Mouse (Mus musculus): Measurements from ENCODE around the gene Stpg2. TPM values are rescaled to one million over a fixed set of nuclear protein-coding genes. Genes with fewer than 3 reads are reported as not detected.

Gene Stpg2
- polyA plus RNA-seq, 1 experiment from 2014 or later: 0.09 TPM

- H3K4me3 ChIP-seq (ENCODE audit: low read depth, low read length): no peak overlapping the region
- 90% methylated on average over 2 of the region's 2 CpGs for WGBS
- DNase-seq (ENCODE audit: low spot score) (no peak), ATAC-seq (ENCODE audit: low FRiP score) (no peak)
- H3K9ac ChIP-seq (ENCODE audit: low read depth, low read length): no peak overlapping the region
- no peaks in the 10 kb centered on the region for H3K4me1 ChIP-seq (replicated peaks; ENCODE audit: control insufficient read depth, insufficient read depth, low read length)
- H3K27me3 ChIP-seq (ENCODE audit: control insufficient read depth, insufficient read depth, low read length): no peaks in the 10 kb centered on the region
- H3K27ac ChIP-seq (ENCODE audit: low read depth, low read length): no peak overlapping the region
- no peaks in the 10 kb centered on the region for H3K9me3 ChIP-seq (ENCODE audit: control insufficient read depth, low read length)
- H3K36me3 ChIP-seq (ENCODE audit: control insufficient read depth, insufficient read depth, low read length): no peaks in the 10 kb centered on the region
- H3K4me2 ChIP-seq (replicated peaks; ENCODE audit: low read depth, low read length): no peak overlapping the region
These were observed 106.2 kb downstream of the Stpg2 start for GRCm38 (mm10) chr3:139311721-139312120.

- DNase-seq (ENCODE audit: low spot score) (no peak), ATAC-seq (ENCODE audit: low FRiP score) (no peak)
- Histone ChIP-seq H3K36me3 (ENCODE audit: control insufficient read depth, insufficient read depth, low read length) (no peaks in the 10 kb centered on the region), H3K4me2 (replicated peaks; ENCODE audit: low read depth, low read length) (no peak overlapping the region), H3K9me3 (ENCODE audit: control insufficient read depth, low read length) (no peaks in the 10 kb centered on the region), H3K4me1 (replicated peaks; ENCODE audit: control insufficient read depth, insufficient read depth, low read length) (no peaks in the 10 kb centered on the region), H3K4me3 (ENCODE audit: low read depth, low read length) (no peak overlapping the region), H3K9ac (ENCODE audit: low read depth, low read length) (no peak overlapping the region), H3K27me3 (ENCODE audit: control insufficient read depth, insufficient read depth, low read length) (no peaks in the 10 kb centered on the region), H3K27ac (ENCODE audit: low read depth, low read length) (no peak overlapping the region)
- WGBS: 93% methylated on average over 3 of the region's 3 CpGs
These were observed 175.0 kb downstream of the Stpg2 start for GRCm38 (mm10) chr3:139380494-139380893.

DNA sequence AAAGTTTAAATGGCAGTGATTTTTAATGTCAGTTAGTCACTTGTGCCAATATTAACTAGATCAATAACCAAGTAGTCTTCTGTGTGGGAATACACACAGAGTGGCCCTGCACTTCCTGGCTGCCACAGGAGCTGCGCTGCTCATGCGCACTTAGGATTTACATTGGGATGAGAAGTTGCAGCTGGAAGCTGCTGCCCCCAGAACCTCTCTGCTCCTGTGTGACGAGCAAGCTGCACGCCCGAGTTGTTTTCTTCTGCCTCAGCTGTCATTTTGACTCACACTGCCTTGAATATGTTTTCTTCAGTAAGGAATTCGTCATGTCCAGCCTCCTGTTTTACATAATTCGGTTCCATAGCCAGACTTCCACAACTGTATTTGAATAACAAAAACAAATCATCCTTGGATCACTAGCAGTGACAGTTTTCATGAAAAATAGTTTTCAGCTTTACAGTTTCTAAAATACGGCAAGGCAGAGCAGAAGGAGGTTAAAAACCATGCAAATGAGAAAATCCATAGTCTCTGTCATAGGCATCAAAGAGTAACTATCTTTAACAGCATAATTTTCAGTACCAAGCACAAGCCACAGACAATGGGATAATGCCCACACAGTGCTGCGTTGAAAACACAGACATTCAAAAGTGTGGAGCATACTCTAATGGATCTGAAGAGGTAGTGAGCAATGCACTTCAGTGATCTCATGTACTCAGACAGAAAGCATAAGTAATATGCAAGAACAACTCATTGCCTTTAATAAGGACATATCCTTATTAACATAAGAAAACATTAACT is 191.8 kb downstream of the Stpg2 start:
- Histone ChIP-seq H3K4me1 (replicated peaks; ENCODE audit: control insufficient read depth, insufficient read depth, low read length) (0 out of 2 replicates have a peak, but pooled peaks cover 2% of the 10 kb centered on the region), H3K4me2 (replicated peaks; ENCODE audit: low read depth, low read length) (no peak overlapping the region), H3K9ac (ENCODE audit: low read depth, low read length) (no peak overlapping the region), H3K9me3 (ENCODE audit: control insufficient read depth, low read length) (no peaks in the 10 kb centered on the region), H3K36me3 (ENCODE audit: control insufficient read depth, insufficient read depth, low read length) (no peaks in the 10 kb centered on the region), H3K27me3 (ENCODE audit: control insufficient read depth, insufficient read depth, low read length) (no peaks in the 10 kb centered on the region), H3K4me3 (ENCODE audit: low read depth, low read length) (no peak overlapping the region), H3K27ac (ENCODE audit: low read depth, low read length) (no peak overlapping the region)
- peak; percentile 88 for ATAC-seq (ENCODE audit: low FRiP score)
- DNase-seq (ENCODE audit: low spot score): peak; percentile 22
- WGBS: 54% methylated on average over 9 of the region's 9 CpGs

DNA sequence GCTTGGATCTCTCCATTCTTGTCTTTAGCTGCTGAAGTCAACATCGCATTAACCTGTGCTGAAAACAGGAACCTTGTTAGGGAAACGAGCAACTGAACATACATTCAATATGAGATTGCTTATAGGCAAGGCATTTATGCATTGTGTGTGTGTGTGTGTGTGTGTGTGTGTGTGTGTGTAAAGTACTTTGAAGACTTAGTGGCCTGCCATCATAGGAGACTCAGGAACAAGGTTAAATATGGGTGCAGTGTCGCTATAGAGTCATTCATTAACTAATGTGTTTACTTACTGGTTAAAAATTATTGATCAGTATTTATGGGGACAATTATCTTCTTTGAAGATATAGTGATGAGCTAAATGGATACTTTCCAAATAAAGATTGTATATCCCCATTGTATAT is 199.2 kb downstream of the Stpg2 start:
- Histone ChIP-seq H3K4me1 (replicated peaks; ENCODE audit: control insufficient read depth, insufficient read depth, low read length) (no peaks in the 10 kb centered on the region), H3K4me3 (ENCODE audit: low read depth, low read length) (no peak overlapping the region), H3K9me3 (ENCODE audit: control insufficient read depth, low read length) (no peaks in the 10 kb centered on the region), H3K27me3 (ENCODE audit: control insufficient read depth, insufficient read depth, low read length) (no peaks in the 10 kb centered on the region), H3K27ac (ENCODE audit: low read depth, low read length) (no peak overlapping the region), H3K4me2 (replicated peaks; ENCODE audit: low read depth, low read length) (no peak overlapping the region), H3K9ac (ENCODE audit: low read depth, low read length) (no peak overlapping the region), H3K36me3 (ENCODE audit: control insufficient read depth, insufficient read depth, low read length) (no peaks in the 10 kb centered on the region)
- 92% methylated on average over 3 of the region's 3 CpGs for WGBS
- no peak for DNase-seq (ENCODE audit: low spot score)
- ATAC-seq (ENCODE audit: low FRiP score): no peak

DNA sequence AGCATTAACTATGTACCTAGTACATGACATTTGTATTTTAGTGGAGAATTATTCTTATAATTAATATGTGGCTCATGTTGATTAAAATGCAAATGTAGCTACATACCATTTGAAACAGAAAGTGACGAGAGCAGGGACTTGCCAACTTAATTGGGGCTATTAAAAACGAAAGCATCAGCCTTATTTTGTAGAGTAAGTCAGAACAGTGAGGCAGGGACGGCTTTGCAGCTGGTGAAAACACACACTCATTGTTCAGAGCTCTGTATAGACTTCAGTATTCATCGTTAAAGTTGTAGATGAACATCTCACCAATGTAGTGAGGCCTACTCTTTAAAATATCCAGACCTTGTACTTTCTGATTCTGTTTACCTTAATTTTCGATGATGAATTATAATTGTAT is 213.6 kb downstream of the Stpg2 start:
- Histone ChIP-seq H3K27me3 (ENCODE audit: control insufficient read depth, insufficient read depth, low read length) (no peaks in the 10 kb centered on the region), H3K9ac (ENCODE audit: low read depth, low read length) (no peak overlapping the region), H3K27ac (ENCODE audit: low read depth, low read length) (no peak overlapping the region), H3K36me3 (ENCODE audit: control insufficient read depth, insufficient read depth, low read length) (no peaks in the 10 kb centered on the region), H3K4me1 (replicated peaks; ENCODE audit: control insufficient read depth, insufficient read depth, low read length) (no peaks in the 10 kb centered on the region), H3K4me2 (replicated peaks; ENCODE audit: low read depth, low read length) (no peak overlapping the region), H3K9me3 (ENCODE audit: control insufficient read depth, low read length) (no peaks in the 10 kb centered on the region), H3K4me3 (ENCODE audit: low read depth, low read length) (no peak overlapping the region)
- WGBS: 87% methylated on average over 5 of the region's 5 CpGs
- no peak for DNase-seq (ENCODE audit: low spot score)
- ATAC-seq (ENCODE audit: low FRiP score): no peak

- ATAC-seq (ENCODE audit: low FRiP score): no peak
- no peak overlapping the region for H3K27ac ChIP-seq (ENCODE audit: low read depth, low read length)
- no peak overlapping the region for H3K4me2 ChIP-seq (replicated peaks; ENCODE audit: low read depth, low read length)
- H3K27me3 ChIP-seq (ENCODE audit: control insufficient read depth, insufficient read depth, low read length): no peaks in the 10 kb centered on the region
- 89% methylated on average over 7 of the region's 7 CpGs for WGBS
- H3K9me3 ChIP-seq (ENCODE audit: control insufficient read depth, low read length): no peaks in the 10 kb centered on the region
- H3K4me3 ChIP-seq (ENCODE audit: low read depth, low read length): no peak overlapping the region
- no peaks in the 10 kb centered on the region for H3K4me1 ChIP-seq (replicated peaks; ENCODE audit: control insufficient read depth, insufficient read depth, low read length)
- H3K36me3 ChIP-seq (ENCODE audit: control insufficient read depth, insufficient read depth, low read length): no peaks in the 10 kb centered on the region
- H3K9ac ChIP-seq (ENCODE audit: low read depth, low read length): no peak overlapping the region
- no peak for DNase-seq (ENCODE audit: low spot score)
These were observed 236.7 kb downstream of the Stpg2 start for GRCm38 (mm10) chr3:139442170-139442569.

DNA sequence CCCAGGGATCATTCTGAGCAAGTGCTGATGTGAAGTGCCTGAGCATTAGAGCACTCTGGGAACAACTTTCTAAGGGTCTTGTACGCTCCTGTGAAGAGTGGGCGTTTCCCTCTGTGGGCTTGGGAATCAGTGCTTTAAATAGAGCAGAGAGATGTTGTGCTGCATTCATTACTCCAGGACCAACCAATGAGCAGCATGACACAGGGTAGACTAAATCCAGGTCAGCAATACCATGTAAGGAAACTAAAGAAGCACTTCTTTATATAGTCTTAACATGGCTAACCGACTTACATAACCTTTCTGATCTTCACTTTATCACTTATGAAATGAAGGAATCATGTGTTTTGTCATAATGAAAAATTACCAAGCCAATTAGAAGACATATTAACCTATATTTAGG is 290.4 kb downstream of the Stpg2 start:
- 80% methylated on average over 3 of the region's 3 CpGs for WGBS
- no peak for ATAC-seq (ENCODE audit: low FRiP score)
- Histone ChIP-seq H3K4me1 (replicated peaks; ENCODE audit: control insufficient read depth, insufficient read depth, low read length) (no peaks in the 10 kb centered on the region), H3K27ac (ENCODE audit: low read depth, low read length) (no peak overlapping the region), H3K9ac (ENCODE audit: low read depth, low read length) (no peak overlapping the region), H3K4me3 (ENCODE audit: low read depth, low read length) (no peak overlapping the region), H3K36me3 (ENCODE audit: control insufficient read depth, insufficient read depth, low read length) (no peaks in the 10 kb centered on the region), H3K27me3 (ENCODE audit: control insufficient read depth, insufficient read depth, low read length) (no peaks in the 10 kb centered on the region), H3K4me2 (replicated peaks; ENCODE audit: low read depth, low read length) (no peak overlapping the region), H3K9me3 (ENCODE audit: control insufficient read depth, low read length) (no peaks in the 10 kb centered on the region)
- DNase-seq (ENCODE audit: low spot score): no peak

DNA sequence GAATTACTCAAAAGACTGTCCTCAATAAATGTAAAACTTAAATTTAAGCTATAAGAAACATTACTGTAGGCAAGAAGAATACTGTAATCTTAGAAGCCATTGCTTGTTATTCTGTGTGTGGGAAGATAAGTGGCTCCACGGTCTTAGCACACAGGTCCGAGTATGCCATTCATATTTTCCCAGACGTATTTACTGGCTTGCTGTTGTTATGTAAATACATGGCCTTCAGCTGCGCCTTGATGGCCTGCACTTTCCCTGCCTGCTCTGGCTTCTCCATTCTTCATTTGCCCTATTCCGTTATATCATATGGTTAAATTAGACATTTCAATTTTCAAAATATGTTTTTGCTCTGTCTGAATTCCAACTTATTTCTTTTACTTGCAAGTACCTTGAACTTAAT is 296.7 kb downstream of the Stpg2 start:
- no peak overlapping the region for H3K4me3 ChIP-seq (ENCODE audit: low read depth, low read length)
- no peak overlapping the region for H3K4me2 ChIP-seq (replicated peaks; ENCODE audit: low read depth, low read length)

DNA sequence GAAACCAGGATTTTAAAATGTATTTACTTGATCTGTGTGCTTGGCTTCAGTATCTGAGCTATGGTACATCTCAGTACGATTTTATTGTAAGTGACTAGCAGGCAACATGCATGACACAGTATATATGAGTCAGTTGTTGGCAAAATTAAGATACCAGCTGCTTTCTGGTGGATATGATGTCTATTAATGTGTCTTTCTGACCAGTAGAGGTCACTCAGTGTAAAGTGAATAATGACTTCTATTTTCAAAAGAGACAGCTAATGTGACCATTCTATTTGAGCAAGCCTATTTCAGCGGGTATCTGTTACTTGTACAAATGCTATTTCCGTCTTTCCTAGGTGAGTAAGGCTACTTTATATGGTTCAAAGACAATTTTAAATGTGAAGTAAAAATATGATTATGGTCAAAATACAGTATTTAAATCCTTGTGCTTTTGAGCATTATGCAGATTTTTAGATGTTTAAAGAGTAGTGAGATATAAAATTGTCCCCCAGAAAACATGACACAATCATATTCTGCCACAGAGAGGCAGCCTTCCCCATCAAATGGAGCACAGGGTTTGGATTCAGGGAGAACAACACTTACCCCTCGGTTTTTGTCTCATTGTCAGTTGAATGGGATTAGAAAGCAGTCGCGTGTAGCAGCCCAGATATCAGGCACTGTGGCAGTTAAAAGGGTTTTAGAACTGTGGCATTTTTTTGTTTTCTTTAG is 303.9 kb downstream of the Stpg2 start:
- Histone ChIP-seq H3K36me3 (ENCODE audit: control insufficient read depth, insufficient read depth, low read length) (no peaks in the 10 kb centered on the region), H3K27me3 (ENCODE audit: control insufficient read depth, insufficient read depth, low read length) (no peaks in the 10 kb centered on the region), H3K4me3 (ENCODE audit: low read depth, low read length) (no peak overlapping the region), H3K4me1 (replicated peaks; ENCODE audit: control insufficient read depth, insufficient read depth, low read length) (no peaks in the 10 kb centered on the region), H3K4me2 (replicated peaks; ENCODE audit: low read depth, low read length) (no peak overlapping the region), H3K27ac (ENCODE audit: low read depth, low read length) (no peak overlapping the region), H3K9me3 (ENCODE audit: control insufficient read depth, low read length) (no peaks in the 10 kb centered on the region), H3K9ac (ENCODE audit: low read depth, low read length) (no peak overlapping the region)
- 49% methylated on average over 6 of the region's 6 CpGs for WGBS
- DNase-seq (ENCODE audit: low spot score) (peak; percentile 21), ATAC-seq (ENCODE audit: low FRiP score) (peak; percentile 78)

More for the DNA sequence above, 296.7 kb downstream of the Stpg2 start:
- Histone ChIP-seq H3K9me3 (ENCODE audit: control insufficient read depth, low read length) (no peaks in the 10 kb centered on the region), H3K9ac (ENCODE audit: low read depth, low read length) (no peak overlapping the region), H3K27me3 (ENCODE audit: control insufficient read depth, insufficient read depth, low read length) (no peaks in the 10 kb centered on the region), H3K27ac (ENCODE audit: low read depth, low read length) (no peak overlapping the region), H3K4me1 (replicated peaks; ENCODE audit: control insufficient read depth, insufficient read depth, low read length) (no peaks in the 10 kb centered on the region), H3K36me3 (ENCODE audit: control insufficient read depth, insufficient read depth, low read length) (no peaks in the 10 kb centered on the region)
- DNase-seq (ENCODE audit: low spot score): no peak
- ATAC-seq (ENCODE audit: low FRiP score): no peak
- 53% methylated on average over 5 of the region's 5 CpGs for WGBS

Measured in hindbrain, embryonic 11.5 days (tissue).